Mouse (Mus musculus): ENCODE data around the gene Egfl8. TPM values are rescaled to one million over a fixed set of nuclear protein-coding genes. Genes with fewer than 3 reads are reported as not detected.

The Egfl8 gene
- total RNA-seq, 2 experiments from 2014 or later = 10.8 to 14.2 TPM

DNA sequence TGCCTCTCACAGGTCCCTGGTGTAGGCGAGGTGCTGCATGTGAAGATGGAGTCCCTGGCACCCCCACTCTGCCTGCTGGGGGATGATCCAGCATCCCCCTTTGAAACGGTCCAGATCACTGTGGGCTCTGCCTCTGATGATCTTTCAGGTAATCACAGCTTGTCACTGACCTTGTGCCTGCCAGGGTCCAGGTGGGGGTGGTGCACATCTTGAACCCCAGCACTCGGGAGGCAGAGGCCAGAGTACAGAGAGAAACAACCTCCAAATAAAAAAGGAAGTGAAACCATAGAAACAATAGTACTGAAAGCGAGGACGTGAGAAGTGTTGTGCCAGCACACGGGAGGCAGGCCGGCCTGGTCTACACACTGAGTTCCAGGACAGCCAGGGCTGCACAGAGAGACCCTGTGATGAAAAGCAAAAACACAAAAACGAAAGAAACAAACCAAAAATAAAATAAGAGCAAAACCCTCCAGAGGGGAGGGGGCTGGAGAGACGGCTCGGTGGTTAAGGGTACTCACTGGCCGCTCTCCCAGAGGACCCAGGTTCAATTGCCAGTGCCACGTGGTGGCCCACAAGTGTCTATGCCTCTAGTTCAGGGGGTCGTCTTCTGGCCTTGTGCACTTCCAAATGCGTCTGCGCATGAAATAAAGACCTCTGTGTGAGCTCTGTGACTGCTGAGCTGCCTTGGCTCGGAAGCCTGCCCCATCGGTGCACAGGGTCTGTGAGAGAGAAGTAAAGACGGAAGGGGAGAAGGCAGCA lies 33.5 kb upstream of the Egfl8 start:
- DNase-seq (ENCODE audit: low spot score in 2 of 2) = no peak

DNA sequence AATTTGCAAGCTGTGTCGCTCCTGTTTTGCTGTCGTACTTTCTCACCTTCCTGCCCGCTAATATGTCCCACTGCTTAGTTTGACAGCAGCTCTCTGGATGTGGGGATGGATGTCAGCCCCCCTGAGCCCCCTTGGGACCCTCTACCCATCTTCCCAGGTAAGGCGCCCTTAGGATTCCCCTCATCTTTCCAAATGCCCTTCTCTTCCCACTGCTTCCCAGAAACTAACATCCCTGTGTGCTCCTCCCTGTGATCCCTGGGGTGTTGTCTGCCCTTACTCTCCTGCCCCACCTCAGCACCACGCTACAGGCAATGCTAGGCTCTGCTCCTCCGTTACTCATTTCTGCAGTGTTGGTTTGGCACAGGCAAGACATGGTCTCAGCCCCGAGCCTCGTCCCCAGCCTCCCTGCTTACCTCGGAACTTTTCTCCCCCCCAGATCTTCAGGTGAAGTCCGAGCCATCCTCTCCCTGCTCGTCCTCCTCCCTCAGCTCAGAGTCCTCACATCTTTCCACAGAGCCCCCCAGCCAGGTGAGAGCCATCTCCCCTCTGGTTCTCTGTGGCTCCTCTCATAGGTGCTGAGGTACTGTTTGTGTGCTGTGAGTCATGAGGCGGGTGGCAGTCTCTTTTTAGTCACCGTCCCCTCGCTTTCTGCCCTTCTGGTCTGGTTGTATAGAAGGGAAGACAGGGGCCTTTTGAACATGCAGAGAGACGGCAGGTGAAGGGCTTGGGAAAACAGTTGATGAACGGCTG lies 32.5 kb upstream of the Egfl8 start:
- no peak for DNase-seq (ENCODE audit: low spot score in 2 of 2)

DNA sequence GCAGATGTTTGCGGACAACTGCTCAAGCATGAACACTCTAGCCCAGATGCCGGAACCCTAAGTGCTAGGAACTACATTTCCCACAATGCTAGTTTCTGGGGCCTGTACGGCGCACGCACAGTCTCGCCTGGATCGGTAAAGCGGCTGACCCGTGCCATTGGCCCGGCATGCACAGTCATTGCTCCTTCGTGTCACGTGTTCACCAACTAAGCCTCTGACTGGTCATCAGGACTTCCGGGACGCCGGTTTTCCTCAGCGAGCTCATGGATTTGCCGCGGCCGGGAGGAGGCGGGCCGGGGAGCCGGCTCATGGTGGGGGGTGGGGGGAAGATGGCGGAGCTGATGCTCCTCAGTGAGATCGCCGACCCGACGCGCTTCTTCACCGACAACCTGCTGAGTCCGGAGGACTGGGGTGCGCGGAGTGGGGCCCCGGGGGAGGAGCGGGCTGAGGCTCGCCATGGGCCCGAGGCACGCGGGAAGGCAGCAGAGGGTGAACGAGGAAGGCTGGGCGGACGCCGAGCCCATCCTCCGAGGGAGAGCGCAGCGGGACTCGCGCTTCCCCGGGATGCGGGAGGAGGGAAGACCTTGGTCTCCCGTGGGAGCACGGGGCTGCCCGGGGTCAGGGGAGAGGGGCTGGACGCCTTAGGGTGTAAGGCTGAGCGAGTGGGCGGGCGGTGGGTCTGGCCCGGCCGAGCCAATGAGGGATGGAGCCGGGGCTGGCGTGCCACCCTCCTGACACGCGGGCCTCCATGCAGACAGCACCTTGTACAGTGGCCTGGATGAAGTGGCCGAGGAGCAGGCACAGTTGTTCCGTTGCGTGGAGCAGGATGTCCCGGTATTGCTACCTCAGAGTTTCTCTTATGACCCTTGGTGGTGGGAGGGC lies 31.4 kb upstream of the Egfl8 start, which contains the start of gene Atf6b:
TSS of gene Atf6b (plus strand) at position 241 of the 882 bp plus-strand sequence.
- peak; percentile 71 to 88 for DNase-seq (ENCODE audit: low spot score in 2 of 2)

DNA sequence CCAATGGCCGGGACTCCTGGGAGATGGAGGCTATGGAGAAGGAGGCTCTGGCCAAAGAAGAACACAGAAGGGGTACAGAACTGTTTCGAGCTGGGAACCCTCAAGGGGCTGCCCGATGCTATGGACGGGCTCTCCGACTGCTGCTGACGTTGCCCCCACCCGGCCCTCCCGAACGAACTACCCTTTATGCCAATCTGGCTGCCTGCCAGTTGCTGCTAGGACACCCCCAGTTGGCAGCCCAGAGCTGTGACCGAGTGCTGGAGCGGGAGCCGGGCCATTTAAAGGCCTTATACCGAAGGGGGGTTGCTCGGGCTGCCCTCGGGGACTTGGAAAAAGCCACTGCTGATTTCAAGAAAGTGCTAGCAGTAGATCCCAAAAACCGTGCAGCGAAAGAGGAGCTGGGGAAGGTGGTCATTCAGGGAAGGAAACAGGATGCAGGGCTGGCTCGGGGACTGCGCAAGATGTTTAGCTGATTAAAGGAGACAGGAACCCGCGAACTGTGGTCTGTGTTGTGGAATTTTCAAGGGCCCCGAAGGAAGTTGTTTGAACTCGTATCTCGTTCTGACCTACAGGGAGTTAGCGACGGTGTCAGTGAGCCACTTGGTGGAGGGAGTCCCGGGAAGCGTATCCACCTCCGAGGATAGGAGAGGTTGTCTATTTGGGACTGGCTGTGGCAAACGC lies 30.2 kb upstream of the Egfl8 start:
- no peak for DNase-seq (ENCODE audit: low spot score in 2 of 2)

DNA sequence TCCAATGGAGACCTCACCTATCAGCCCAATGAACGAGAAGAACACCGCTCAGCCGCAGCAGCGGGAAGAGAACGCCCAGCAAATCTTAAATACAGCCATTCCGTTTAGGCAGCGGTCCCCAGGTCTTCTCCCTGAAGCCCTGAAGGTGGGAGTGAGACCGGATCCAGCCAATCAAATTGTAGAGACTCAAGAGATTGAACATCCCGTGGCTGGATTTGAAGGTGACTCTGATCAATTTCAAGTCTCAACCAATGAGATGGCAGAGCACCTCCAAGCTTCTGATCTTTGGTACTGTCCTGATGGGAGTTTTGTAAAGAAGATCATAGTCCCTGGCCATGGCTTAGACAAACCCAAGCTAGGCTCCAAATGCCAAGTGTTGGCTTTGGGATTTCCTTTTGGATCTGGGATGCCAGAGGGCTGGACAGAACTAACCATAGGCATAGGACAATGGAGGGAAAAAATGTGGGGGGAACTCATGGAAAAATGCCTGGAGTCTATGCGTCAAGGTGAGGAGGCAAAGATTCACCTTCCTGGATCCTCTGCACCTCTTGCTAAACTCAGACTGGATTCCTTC lies 29.6 kb upstream of the Egfl8 start:
- DNase-seq (ENCODE audit: low spot score in 2 of 2) = no peak

DNA sequence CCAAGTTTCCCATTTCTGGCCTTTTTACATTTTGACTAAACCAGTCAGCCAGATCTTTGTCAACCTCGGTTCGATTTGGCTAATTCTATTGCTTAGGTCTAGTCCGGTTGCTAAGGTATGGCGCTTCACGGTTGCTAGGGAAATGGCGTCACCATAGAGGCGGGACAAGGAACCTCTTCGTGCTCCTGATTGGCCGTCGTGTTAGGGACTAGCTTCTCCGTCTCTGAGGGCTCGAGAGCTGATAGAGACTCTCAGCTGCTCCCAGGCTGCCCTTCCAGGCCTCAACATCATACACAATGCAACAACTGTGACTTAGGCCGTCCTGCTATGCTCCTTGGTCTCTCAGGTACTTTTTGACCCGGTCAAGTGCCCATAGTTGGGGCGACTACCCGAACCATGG lies 28.8 kb upstream of the Egfl8 start, which contains the start of gene Fkbpl:
TSS of gene Fkbpl (plus strand) at position 157 of the 400 bp plus-strand sequence.
- DNase-seq (ENCODE audit: low spot score in 2 of 2) = peak; percentile 71 to 88

DNA sequence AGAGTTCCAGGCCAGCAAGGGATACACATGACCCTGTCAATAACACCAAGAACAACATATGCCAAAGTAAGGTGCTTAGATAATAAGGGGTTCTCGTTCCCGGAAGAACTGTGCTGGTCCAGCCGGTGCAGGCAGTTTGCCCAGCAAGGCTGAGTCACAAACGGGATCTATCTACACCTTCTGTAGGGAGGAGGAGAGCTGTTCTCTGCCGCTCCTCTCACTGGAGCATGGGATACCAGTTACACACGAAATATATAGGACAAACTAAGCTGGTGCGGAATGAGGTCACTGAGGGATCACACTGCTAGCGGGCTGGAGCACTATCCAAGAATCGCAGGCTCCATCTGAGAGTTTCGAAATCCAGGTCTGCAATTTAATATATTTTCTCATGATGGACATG lies 28.2 kb upstream of the Egfl8 start:
- DNase-seq (ENCODE audit: low spot score in 2 of 2) = no peak

DNA sequence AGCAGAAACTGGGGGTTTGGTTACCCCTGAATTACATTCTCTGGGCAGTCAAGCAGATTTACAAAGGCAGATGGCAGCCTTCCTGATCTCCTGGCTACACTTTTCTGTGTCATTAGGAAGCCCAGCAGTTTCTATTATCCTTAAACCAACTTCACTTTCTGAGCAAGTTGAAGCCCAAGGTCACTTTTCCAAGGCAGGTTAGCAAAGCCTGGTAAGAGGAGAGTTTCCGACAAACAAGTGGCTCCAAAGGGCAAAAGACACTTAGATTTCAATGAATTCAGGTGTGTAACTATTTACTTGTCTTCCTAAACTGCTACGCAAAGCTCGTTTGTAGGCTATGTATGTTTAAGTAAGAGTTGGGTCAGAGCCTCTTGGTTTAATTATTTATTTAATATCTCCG lies 27.6 kb upstream of the Egfl8 start:
- DNase-seq (ENCODE audit: low spot score in 2 of 2) = no peak

DNA sequence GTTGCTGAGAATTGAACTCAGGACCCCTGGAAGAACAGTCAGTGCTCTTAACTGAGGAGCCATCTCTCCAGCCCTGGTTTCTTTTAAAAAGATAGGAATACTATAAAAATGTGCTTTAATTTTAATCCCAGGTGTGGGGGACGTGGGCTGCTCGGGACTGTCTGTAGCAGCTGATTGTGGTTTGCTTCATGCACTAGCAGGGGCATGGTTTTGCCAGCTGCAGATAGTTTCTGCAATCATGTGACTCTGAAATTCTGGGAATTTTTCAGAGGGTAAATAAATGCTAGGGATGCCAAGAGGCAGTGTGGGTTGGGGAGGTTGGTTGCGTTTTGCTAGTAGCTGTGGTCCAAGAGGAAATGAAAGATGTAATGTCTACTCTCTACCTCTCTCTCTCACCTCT lies 26.2 kb upstream of the Egfl8 start:
- DNase-seq (ENCODE audit: low spot score in 2 of 2) = no peak

DNA sequence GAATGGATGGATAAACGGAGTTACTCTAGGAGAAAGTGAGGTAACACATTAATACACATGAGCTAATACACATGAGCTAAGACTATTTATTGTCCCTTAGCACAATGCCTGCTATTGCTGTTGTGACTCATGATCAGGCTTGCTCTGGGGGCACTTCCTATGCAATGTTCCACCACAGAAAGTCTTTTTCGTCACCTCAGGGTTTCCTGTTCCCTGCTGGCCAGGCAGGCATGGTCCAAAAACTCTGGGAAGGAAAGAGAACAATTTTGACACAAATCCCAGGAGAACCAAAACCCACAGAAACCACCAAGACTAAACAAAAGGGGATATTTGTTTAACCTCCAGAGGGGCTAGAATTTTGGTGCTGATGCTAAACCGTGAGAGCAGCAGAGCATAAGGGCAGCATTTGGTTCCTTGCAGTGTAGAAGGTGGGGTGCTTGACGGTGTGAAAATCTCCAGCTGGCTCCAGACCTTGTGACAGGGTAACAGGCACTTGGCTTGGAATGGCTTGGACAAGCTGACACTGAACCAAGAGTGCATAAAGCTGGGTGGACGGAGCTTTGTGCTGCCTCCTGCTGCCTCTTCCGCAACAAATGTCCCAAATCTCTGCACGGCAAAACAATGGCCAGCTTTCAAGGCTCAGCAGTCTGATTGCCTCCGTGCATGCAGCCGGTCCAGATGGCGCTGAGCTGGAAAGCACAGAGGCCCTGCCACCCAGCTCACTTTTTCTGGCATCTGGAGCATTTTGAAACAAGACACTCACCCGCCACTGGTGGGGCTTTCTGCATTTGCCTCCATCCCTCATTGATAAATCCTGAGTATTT lies 25.2 kb upstream of the Egfl8 start:
- no peak for DNase-seq (ENCODE audit: low spot score in 2 of 2)

DNA sequence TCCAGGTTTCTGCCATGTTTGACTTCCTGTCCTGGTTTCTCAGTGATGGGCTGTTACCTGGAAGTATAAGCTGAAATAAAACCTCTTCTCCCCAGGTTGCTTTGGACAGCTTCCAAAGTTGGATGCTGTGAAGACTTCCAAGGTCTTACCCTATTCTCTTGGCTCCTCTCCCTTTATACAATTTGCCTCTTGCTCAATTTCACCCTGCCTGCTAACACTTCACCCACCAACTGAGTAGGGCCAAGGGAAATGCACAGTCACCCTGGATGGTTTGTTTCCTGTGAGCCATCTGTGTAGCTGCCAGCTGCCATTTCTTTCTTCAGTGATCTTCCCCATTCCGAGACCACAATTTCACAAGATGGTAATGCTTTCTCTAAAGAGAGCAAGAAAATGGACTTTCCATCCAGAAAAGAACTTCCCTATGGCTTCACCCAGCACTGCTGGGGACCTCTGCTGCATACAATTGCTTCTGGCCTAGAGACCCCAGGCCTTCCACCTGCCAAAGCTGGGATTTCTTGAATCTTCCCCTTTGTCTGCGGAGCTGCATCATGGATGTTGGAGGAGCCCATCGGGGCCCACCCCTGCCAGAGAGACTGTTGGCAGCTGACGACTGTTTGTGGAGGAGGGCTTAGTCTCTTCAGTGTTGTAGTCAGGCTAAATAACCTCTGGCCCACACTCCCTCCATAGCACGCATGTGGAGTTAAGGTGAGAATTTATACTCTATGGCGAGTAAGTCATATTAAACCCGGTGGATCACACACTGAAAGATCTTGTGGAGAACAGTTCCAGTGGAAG lies 23.9 kb upstream of the Egfl8 start:
- DNase-seq (ENCODE audit: low spot score in 2 of 2) = no peak

DNA sequence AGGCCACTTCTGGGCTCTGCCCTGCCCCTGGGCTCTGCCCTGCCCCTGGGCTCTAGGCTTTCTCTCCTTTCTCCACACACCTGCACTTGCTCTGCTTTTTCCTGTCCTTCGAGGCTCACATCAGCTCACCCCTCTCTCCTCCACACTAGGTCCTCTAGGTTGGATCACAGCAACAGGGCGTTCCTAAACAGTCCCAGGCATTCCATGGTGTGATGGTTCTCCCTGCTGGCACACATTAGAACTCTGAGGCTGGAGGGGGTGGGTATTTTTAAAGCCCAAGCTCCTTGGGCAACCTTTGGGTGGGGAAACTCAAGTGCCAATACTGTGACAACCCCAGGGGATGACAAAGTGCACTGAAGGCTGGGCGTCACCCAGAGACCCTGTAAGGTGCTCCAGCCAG lies 21.7 kb upstream of the Egfl8 start:
- DNase-seq (ENCODE audit: low spot score in 2 of 2) = no peak

DNA sequence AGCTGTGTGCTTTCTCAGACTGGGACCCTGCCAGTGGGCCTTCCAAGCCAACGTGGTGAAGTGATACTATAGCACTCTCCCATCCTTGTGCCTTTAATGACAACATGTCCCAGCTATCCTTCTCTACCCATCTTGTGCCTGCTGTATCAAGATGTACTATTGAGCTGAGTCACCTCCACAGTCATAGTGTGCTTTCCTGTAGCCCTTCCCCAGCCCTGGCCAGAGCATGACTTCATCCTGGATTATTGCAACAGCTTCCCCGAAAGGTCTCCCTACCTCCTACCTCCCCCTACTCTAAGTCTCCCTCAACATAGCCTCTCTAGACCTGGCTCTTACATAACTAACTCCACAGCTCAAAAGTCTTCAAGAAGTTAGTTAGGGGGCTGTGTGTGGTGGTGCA lies 19.9 kb upstream of the Egfl8 start:
- no peak for DNase-seq (ENCODE audit: low spot score in 2 of 2)

DNA sequence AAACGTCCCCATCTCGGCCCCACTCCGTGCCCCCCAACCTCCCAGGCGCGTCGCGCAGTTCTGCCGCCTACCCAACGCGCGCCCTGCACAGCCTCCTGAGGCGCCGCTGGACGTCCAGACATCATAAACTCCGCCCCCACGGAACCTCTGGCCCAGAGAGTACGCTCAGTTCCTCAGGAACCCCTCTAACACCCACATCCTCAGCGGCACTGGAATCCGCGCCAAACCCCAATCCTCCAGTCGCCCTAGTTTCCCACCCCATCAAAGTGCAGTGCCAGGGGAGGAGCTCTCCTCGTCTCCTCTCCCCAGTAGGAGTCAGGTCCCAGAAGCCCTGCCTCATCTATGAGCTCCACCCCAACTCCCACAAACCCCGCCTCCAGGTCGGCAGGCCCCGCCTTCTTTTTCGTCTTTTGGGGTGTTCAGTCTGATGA lies 16.5 kb upstream of the Egfl8 start:
- DNase-seq (ENCODE audit: low spot score in 2 of 2) = no peak

DNA sequence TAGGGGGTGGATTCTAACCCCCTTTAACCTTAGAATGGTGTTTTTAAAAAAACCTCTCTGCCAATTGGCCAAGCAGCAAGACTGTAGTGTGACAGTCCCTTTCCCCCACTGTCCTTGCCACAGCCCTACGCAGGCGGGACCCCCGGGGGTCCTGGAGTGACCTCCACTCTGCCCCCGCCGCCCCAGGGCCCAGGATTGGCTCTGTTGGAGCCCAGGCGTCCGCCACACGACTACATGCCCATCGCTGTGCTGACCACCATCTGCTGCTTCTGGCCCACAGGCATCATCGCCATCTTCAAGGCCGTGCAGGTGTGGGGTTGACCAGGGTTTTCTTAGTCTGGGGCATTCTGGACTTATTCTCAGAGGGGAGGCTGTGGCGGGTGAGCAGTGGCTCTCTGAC lies 15.9 kb upstream of the Egfl8 start:
- DNase-seq (ENCODE audit: low spot score in 2 of 2) = no peak

DNA sequence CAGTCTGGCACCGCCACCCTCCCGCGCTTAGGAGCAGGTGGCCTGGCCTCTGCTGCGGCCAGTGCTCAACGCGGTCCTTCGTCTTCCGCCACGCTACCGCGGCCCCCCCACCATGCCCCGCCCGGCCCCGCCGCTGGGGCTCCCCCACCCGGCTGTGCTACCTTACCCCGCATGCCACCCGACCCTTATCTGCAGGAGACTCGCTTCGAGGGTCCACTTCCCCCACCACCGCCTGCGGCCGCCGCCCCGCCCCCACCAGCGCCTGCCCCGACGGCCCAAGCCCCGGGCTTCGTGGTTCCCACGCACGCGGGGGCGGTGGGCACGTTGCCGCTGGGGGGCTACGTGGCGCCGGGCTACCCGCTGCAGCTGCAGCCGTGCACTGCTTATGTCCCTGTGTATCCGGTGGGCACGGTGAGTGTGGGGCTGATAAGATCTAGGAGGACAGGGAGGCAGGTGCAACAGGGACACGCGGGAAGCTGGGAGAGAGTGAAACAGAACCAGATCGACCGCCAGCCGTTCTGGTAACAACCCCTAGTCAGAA lies 15.1 kb upstream of the Egfl8 start:
- DNase-seq (ENCODE audit: low spot score in 2 of 2) = no peak

DNA sequence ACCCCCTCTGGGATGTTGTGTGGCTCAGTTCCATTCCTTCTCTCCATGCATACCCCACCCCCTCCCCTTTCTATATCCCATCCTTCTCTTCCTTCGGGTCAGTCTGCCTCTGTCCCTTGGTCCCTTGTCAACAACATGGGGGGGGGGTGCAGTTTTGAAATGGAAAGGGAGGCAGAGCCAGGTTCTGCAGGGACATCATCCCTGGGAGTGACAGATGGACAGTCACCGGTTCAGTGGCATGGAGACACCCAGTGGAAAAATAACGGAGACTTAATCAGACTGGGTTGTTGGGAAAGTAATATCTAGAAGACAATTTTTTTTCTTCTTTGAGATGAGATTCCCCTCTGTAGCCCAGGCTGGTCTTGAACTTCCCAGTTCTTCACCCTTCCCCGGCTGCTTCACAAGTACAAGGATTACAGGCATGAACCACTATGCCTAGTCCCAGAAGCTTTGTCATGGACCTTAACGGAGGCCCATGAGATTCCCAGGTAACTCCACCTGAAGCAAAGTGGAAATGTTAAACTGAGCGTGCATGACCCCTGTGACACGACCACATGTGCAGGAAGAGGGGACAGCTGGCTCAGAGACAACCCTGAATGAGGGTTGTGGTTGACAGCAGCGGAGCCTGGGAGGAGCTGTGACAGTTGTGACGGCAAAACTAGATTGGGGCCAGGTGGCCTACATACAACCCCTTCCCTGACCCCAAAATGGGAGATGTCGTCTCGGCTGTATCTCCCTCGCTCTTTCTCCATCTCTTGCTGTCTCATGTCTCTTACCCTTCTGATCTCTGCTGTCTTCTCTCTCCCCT lies 14.2 kb upstream of the Egfl8 start:
- DNase-seq (ENCODE audit: low spot score in 2 of 2) = no peak
